Mouse (Mus musculus): Measurements from ENCODE around the gene Pacrg.

The Pacrg gene

DNA sequence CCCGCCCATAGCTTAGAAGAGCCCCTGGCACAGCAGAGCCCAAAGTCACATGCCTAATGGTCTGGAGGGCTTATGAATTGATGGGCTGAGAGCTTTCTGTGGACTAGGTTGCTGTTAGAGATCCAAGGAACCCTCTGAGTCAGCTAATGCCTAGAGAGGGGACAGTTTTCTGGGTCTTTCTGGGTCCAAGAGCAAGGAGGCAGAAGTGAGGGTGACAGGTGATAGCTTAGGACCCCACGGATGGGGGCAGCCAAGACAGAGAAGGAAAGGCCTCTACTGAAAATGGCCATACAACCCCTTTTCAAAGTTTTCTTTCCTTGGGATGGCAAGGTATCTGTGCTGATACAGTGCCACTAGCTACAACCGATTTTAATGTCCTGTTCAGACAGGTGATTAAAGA is 399.1 kb downstream of the Pacrg start:
- DNase-seq: no peak

DNA sequence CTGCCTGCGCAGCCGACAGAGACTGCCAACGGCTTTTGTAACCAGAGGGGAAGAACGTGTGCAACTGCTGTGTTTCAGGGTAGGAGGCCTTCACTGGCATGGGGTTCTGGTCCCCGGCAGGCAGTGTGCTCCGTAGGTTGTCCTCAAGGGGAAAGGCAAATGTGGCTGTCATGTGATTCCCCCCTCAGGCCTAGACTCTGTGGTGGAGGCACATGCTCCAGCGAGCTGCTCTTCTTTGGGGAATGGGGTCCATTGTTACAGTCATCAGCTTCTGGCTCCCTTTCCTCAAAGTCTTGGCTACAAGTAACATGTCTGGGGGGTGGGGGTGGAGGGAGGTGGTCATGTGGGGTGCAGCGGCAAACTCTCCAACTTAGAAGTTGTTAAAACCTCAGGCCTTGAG is 400.3 kb downstream of the Pacrg start:
- DNase-seq: no peak

DNA sequence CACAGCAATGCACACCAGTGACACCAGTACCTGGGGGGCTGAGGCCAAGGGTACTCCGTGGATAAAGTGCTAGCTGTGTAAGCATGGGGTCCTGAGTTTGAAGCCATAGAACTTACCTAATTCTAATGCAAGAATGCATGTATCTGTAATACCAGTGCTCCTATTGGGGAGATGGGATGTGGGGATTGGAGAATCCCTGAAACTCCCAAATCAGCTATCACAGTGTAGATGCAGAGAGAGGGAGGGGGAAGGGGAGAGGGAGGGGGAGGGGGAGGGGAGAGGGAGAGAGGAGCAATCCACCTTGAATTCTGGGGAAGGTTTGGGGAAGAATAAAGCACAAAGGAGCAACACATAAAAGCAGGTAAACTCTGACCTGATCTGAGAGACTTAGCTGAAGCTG is 405.2 kb downstream of the Pacrg start:
- no peak for DNase-seq

DNA sequence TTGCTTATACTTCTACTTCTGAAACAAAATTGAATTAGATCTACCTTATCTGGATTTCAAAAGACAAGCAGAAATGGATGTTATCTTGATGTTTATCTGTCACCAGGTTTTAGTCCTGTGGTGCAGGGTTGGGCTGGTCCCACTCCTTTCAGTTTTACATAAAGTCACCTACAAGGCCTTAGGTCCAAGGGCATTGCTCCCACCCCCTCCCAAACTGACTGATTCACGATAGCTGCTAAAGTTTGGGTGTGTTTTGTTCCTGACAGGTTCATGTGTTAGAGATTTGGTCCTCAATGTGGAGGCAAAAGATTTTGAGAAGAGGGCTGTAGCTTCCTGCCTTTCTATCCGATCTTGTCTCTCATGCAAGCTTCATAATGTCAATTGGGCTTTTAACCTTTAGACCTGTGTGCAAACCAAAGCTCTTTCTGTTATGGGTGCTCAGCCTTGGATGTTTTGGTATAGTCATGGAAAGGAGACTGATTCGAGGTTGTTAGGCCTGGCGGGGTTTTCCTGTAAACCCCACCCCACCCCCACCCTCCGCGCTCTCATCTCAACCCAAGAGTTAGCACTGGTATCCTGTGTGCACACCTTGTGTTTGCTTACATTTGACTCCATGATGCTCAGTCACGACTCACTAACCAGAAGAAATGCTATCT is 407.5 kb downstream of the Pacrg start:
- no peak for DNase-seq

DNA sequence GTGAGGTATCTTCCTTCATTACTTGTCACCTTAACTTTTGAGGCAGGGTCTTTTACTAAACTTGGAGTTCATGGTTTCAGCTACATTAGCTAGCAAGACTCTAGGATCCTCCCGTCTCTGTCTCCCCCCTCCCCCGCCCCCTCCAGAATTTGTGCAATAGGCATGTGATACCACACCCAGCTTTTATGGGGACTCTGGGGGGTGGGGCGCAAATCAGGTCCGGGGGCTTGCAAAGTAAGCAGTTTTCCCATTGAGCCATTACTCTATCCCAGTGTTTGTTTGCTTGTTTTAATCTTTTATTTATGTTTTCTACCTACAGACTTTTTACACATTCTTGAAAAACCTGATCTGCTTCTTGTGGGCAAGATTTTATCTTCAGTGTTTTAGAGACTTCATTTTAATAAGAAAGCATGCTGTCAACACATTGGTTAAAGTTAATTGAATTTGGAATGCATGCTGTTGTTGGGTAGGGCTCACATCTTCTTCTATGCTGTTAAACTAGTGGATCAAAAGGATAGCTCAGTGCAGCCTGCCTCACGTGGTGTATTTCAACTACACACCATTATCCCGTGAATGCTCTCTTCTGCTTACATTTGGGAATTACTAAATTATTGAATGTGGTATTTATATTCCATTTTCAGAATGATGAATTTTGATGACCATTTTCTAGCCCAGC is 408.1 kb downstream of the Pacrg start:
- no peak for DNase-seq

DNA sequence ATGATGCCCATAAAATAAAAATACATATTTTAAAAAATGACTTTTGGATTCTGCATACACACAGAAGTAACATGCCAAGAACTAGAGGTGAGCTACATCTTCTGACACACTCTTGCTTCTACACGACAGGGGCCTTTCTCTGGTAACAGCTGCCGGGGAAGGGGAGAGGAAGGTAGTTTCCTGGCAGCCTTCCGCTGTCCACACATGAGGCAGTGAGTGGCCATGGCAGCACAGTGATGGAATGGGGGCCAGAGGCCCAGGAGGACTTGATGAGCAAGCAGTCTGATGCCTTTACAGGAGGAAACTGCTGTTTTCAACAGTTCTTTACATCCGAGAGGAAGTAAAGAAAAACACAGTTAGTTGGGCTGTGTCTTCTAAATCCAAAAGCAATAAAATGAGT is 409.3 kb downstream of the Pacrg start:
- DNase-seq: no peak

DNA sequence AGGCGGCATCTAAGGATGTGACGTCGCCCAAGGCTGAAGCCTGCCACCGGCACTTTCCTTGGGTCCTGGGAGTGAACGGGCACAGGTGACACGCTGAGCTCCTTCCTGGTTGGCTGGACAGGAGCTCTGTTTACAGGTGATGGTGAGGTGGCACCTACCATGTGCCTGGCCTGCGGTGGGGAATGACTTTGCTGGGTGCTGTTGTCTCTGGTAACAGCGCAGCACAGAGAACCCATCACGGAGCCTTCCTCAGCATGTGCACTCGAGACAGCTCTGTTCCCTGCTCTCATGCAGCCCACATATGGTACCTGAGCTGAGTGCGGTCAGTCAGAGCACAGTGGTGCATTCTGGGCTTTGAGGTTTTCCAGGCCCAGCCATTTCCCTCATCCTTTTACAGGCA is 410.7 kb downstream of the Pacrg start:
- DNase-seq: no peak

DNA sequence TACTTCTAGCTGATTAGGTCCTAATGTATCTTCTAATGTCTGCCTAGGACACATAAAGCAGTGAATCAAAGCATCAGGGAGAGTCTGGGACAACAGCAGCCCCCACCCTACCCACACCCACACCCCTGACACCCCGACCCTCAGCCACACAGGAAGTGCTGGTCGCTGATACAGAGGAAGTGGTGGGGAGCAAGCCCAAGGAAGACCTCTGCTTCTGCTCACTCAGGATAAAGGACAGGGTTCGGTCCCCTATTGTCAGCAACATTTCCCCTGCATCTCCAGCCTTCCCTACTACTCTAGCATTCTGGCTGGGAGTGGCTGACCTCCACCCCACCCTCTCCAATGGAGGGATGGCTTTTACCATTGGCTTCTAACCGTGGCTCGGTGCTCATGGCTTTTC is 414.8 kb downstream of the Pacrg start:
- no peak for DNase-seq

DNA sequence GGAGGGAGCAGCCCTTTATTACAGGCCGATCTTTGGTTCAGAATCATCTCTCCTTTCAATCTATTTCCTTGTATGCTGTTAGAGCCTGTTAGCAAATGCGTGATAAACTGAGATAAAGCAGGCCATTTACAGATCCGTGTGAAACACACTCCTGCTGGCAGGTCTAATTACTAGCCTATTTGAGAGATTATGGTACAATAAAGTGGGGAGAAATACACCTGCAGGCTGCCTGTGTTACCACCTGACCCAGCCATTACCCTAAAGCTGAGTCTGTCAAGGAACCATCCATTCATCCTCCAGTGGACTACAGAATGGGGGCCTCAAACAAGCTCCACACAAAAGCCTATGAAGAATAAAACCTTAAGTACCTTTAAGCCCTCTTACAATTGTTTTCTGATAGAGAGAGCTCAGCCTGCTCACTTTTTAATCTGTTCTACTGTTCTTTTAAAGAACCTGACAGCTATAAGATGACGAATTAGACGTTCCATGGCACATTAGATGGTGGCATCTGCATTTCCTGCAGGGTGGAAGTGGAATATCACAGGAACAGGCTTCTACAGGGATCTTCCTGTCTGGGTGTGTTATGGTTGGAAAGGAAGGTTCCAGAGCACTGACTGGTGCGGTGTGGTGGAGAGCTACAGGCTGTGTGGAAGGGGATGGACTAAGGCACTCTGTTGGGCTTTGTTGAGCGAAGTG is 422.4 kb downstream of the Pacrg start:
- no peak for DNase-seq

DNA sequence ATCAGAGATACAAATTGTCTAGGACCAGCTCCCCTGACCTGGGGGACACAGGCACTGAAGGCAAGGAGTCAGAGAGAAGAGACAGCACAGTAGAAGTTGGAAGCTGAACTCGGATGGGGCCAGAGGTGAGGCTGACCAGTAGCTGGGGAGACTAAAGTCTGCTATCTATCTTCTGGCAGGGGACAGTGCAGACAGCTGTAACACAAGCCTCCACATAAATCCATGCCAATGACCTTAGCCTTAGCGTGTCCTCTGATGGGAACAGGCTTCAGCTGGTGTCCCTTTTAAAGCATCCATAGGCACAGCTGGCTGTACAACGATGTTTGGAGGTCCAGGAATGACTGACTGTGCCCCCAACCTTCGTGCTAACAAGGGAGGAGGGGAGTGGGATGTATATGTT is 423.1 kb downstream of the Pacrg start:
- DNase-seq: no peak

DNA sequence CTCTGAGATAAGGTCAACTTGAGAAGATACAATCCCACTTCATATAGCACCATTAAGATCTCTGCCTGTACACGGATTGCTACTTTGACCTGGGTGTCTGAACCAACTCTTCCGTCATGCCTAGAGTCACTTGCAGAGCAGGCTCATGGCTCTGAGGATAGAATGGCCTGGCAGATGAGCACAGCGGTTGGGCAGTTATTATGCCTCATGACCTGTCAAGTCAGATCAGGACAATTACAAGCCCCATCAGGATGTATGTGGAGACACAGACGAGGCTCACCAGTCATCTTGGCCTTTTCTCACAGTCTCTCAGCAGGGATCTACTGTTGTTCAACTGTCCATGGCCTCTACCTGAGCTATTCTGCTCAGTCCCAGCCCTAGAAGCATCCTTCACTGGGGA is 424.0 kb downstream of the Pacrg start:
- DNase-seq: no peak

DNA sequence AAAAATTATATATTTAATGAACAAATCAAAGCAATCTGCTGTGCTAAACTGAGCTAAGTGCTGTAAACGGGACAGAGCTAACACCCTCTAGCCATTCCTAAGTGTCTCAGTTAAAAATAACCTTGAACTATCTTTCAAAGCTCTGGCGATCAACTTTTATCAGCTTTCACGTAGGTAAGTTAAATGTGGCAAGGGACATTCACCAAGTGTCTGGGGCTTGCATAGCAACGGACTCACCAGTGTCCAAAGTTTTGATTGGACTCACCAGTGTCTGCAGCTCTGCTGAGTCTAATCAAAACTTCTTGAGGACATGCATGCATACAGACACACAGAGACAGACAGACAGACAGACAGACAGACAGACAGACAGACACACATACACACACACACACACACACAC is 425.7 kb downstream of the Pacrg start:
- no peak for DNase-seq

DNA sequence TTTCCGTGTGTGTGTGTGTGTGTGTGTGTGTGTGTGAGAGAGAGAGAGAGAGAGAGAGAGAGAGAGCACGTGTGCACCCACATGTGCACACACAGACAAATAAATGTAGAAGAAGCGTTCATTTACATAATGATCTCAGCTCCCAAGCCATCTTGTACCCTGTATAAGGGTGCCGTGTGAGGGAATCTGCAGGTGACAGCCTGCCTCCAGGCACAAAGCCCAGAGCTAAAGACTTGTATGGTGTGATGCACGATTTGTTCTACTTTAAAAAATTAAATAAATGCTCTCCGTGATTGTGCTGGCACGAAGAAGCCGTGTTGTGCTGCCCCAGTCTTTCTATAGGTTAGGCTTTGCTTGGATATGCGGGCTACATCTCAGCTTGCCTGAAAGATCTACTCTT is 426.2 kb downstream of the Pacrg start:
- no peak for DNase-seq

DNA sequence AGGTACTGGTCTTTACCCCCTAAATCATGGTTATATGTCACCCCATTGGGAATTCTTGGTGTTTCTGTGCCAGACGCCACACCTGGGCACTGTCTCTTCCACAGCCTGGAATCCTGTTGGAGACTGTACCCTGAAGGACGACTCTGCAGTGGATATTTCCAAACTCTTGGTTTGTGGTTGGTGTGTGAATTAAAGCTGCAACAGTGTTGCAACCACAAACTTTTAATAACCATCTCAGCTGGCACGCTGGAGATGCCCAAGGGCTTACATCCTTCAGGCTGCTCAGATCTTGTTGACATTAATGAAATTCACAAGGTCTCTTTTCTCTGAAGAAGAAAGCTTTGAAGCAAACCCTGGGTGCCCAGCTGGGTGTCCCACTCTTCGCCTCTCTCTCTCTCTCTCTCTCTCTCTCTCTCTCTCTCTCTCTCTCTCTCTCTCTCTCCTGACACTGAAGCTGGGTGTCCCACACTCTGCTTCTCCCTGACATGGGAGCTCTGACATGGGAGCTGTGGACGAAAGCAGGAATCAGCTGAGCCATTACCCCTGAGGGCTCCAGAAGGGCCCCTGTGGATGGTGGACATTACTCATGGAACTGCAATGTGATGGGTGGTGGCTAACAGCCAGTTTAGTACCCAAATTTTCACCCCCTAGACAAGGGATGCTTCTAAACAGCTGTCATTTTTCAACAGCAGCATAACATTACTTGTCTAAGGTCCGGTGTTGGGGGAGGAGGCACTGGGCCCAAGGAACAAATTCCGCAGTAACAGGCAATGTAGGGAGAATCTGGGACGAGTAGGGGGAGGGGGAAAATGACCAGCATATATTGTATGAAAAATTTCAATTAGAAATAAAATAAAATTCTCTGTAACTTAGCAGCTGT is 429.3 kb downstream of the Pacrg start:
- DNase-seq: no peak

DNA sequence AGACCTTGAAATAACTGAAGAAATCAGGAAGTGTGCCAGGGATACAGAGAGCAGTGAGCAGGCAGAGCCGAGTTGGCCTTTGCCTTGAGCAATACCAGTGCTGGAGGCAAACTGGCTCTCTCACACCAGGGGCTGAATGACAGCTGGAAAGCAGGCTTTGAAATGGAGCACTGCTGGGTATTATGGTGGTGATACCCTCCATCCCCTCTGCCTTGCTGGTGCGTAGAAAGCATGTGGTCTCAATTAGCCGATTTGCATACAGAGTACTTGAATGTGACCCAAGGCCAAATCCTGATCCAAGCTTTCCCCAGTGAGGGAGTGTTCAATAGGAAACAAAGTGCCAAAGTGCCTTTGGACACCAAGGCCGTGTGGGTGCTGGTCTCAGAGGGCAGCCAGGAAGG is 431.4 kb downstream of the Pacrg start:
- DNase-seq: no peak

DNA sequence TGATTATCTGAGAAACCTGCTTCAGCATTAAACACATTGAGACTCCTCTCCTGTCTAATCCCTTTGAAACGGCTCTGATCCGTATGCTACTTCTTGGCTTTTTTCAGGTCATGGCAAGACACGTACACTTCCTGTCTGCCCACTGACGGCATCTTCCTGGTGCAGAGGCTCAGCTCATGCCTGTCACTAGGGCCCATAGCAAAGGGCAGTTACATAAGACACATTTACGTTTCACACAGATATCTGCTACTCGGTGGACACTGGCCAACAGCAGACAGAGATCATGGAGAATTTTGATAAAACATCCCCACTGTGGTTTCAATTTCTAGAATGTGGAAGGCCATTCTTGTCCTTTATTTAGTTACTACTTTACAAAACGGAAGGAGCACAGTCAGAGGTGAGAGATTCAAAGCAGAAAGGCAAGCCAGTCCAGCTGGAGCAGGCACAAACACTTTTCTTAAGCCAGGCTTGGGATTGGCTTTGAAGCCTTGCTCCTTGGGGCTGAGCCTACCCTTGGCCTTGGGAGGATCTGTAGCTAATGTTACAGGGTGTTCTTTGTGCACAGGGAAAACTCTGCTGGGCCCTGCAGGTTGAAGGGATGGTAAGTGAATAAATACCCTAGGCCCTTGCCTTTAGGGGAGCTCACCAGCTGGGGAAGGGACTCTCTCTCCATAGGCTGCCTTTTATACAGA is 432.9 kb downstream of the Pacrg start:
- no peak for DNase-seq

DNA sequence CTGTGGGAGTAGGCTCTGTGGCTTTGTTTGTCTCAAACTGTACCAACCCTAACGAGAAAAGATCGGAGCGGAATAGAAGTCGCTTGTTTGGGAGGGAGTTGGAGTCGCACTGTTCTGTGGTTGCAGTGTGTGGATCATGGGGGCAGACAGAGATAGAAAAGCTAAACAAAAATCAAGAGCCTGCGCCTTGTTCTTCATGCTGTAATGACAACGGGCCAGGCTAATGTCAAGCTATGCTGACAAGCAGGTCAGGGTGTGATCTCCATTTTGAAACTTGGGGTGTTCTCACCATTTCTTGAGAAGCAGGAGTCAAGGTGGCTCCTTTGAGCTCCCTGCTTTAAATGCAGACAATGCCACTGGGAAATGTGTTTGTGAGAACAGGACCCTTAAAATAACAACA is 433.8 kb downstream of the Pacrg start:
- DNase-seq: no peak

DNA sequence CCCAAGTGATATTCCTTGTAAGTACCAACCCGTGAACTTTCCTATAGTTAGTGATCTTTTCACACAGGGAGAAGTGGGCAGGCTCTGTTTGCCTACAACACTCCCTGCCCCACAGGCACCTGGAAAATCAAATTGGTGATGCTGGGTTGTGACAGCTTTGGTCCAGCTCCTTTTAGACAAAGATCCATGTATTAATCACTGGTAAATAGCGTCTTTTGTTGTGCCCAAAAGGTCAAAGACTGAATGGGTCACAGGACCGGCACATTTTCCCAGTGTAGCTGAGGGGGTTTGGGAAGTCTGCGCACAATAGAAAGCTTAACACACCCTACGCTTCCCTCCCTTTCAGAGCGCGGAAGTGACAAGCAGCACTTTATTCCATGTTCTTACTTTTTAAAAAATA is 434.2 kb downstream of the Pacrg start:
- DNase-seq: no peak

DNA sequence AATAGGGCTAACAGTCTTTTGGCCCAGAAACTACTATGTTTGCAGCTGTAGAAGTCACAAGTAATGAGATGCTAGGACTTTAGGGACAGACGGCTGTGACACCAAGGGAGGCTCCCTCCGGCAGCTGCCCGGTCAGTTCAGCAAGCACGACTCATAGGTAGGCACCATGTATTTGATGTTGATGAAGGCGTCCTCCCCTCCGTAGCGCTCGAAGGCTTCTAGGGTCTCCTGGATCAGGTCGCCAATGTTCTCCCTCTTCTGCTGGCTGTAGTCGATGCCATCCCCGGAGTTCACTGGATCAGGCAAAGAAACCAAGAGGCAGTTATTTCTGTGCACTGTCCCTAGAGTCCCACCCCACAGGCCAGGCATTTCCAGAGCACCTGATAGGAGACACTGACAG is 436.9 kb downstream of the Pacrg start:
- DNase-seq: no peak

DNA sequence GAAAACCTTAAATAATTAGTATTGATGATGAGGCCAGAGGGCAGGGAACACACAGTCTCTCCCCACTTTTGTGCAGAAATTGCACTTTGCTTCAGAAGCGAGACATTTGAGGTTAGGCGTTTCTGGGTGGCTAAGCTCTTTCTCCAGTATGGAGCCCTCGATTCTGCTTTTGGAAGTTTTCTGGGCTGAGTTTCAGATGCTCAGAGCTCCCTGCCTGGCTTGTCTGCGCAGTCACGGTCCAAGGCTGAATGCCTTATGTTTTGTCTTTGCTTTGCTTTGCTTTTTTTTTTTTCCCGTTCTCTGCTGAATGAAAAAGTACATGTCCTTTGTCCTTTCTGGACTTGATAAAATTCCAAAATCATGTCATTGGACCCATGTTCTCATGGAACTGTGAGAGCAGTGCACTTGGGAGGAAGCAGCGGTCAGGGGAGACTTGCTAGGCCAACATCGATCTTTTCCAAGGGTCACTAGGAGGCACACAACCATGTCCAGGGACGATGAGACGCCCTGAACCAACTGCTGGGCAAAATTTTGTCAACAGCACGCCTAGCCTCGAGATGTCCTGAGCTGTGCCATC is 438.0 kb downstream of the Pacrg start:
- DNase-seq: no peak

DNA sequence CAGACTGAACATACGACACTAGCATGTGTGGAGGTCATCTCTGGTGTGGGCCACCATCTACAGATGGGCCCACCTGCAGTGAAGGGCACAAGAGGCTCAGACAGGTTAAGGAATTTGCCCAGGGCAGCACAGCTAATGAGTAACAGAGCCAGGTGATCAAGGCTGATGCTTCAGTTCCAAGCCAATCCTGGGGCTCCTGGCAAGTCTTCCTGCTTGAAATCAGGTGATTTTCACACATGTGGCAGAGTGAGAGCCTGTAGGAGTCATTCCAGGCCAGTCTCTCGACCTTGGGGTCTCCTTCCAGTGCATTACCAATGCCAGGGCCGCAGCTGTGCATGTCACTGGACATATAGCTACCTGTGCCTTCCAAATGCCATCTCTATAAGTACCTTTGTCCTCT is 438.6 kb downstream of the Pacrg start:
- DNase-seq: no peak

DNA sequence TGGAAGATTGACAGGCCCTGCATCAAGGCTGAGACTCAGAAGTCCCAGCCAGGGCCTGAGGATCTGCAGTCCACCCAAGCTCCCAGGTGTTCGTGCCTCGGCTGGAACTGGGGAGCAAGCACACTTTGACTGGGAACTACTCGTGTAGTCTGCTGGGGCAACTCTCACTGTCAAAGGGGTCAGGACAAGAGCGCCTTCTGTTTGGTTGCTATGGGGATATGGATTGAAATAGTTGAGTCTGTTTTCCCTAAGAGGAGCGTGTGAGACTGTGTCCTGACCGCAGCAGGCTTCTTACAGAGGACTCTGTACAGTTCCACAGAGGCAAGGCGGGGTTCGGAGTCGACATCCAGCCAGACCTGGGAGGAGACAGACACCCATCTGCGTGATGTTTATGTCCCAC is 440.4 kb downstream of the Pacrg start:
- no peak for DNase-seq

DNA sequence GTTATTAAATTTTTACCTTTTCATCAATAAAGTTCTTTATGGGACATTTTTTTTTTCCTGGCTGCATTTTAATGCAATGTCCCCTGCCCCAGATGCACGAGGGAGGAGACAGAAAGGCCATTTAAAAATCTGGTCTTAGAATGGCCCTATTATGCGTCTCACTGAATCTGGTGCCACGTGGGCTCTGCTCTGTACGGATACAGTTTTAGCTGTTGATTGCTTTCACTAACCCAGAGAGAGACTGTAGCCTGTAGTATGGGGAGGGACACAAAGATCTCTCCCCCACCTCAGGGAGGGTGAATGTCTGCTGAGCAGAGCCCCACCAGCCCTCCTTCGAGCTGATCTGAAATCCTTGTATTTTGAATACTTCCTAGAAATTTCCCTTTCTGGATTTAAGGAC is 441.2 kb downstream of the Pacrg start:
- DNase-seq: no peak

All from right cerebral cortex, postnatal 14 days (tissue).